Comparison of ENCODE assay signal across 30 mouse cellular contexts in the genomic region with DNA sequence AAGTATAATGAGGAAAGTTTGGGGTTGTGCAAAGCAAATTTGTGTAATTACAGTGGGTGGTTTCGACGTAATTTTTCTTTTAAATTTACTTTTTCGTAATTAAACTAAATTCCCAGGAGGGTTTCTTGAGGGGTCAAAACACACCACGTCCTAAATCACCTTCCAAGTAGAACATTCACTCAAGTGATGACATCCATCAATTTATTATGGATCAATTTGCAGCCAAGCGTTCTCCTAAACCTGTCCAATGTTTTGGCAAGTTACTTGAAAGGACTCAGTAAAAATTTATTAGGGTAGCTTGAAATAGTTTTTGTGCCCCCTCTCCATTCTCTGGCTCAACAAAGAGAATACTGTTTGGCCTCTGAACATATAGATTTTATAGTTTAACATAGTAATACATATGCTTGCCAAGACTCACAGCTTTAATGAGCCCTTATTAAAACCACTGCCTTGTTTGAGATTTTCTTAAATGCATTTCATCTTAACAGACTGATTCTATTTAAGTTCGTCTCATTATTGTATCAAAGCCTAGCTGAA.
A peak's percentile ranks its signal among the peaks of the same experiment; 100 is the strongest.
DNase-seq lines count a peak whose midpoint lies in the region; ATAC-seq lines count a peak whose summit lies in the region.
"Had no signal": no experiment of that assay in that cellular context is flagged by ENCODE, and none has a peak within 500 bp of the region (broad histone marks: within the 10 kb centered on the region; RNA-seq: fewer than 3 reads in every experiment).

No protein-coding gene starts in this region.

- H3K4me1 ChIP-seq in kidney, embryonic 14.5 days (ENCODE audit: control insufficient read depth, insufficient read depth, low read length) = no peaks in the 10 kb centered on the region
- H3K4me1 ChIP-seq in limb, embryonic 13.5 days = peaks cover 5% of the 10 kb centered on the region
- H3K4me1 ChIP-seq: embryonic facial prominence, embryonic 12.5 days; embryonic facial prominence, embryonic 15.5 days; forebrain, embryonic 12.5 days; heart, embryonic 10.5 days had no signal

- H3K9me3 ChIP-seq in kidney, embryonic 14.5 days (ENCODE audit: control insufficient read depth, low read length) = no peaks in the 10 kb centered on the region
- H3K9me3 ChIP-seq in limb, embryonic 13.5 days = no peaks in the 10 kb centered on the region
- H3K9me3 ChIP-seq: embryonic facial prominence, embryonic 12.5 days; embryonic facial prominence, embryonic 15.5 days; forebrain, embryonic 12.5 days; G1E; heart, embryonic 10.5 days; heart, embryonic 13.5 days had no signal

- no peaks in the 10 kb centered on the region for H3K27me3 ChIP-seq in kidney, embryonic 14.5 days (ENCODE audit: control insufficient read depth, insufficient read depth, low read length)
- H3K27me3 ChIP-seq in limb, embryonic 13.5 days = no peaks in the 10 kb centered on the region
- H3K27me3 ChIP-seq: CH12.LX; embryonic facial prominence, embryonic 12.5 days; embryonic facial prominence, embryonic 15.5 days; forebrain, embryonic 12.5 days; heart, embryonic 13.5 days; Patski had no signal

- H3K36me3 ChIP-seq in kidney, embryonic 14.5 days (ENCODE audit: control insufficient read depth, insufficient read depth, low read length) = no peaks in the 10 kb centered on the region
- H3K36me3 ChIP-seq in limb, embryonic 13.5 days = no peaks in the 10 kb centered on the region
- H3K36me3 ChIP-seq: embryonic facial prominence, embryonic 12.5 days; embryonic facial prominence, embryonic 15.5 days; forebrain, embryonic 12.5 days; G1E; heart, embryonic 10.5 days; heart, embryonic 13.5 days had no signal

- intact Hi-C loops in left cerebral cortex, postnatal 25 days (cut with DNase I) = no loop called here

- ATAC-seq in kidney, embryonic 14.5 days (ENCODE audit: low FRiP score, low TSS enrichment) = 0 out of 2 replicates have a peak, but pooled peaks have one; percentile 28
- peak; percentile 91 for ATAC-seq in limb, embryonic 13.5 days (ENCODE audit: low FRiP score, low read depth)
- ATAC-seq in erythroblast, adult 5-6 weeks (replicated peaks; ENCODE audit: low FRiP score, poor library complexity, severe bottlenecking) = no peak
- ATAC-seq: forebrain, postnatal 0 days; hindbrain, postnatal 0 days; Patski had no signal

- no peak overlapping the region for H3K4me2 ChIP-seq in kidney, embryonic 14.5 days (replicated peaks; ENCODE audit: low read depth, low read length)
- no peak overlapping the region for H3K4me2 ChIP-seq in limb, embryonic 13.5 days (replicated peaks)
- H3K4me2 ChIP-seq: embryonic facial prominence, embryonic 12.5 days; embryonic facial prominence, embryonic 15.5 days; forebrain, embryonic 12.5 days; heart, embryonic 13.5 days; hindbrain, embryonic 14.5 days had no signal

- no peak for DNase-seq in kidney, adult 18-20 months
- peak; percentile 79 for DNase-seq in forelimb bud, embryonic 11.5 days (ENCODE audit: low read depth, low spot score)
- no peak for DNase-seq in left cerebral cortex, postnatal 25 days (ENCODE audit: low spot score in 2 of 2)
- no peak for DNase-seq in gastrocnemius, postnatal 4 days (ENCODE audit: low spot score in 2 of 2)
- DNase-seq: adrenal gland, postnatal 10 days; adrenal gland, postnatal 36 days; B cell, adult 2 months; cerebellum, adult 11 months; cerebellum, adult 2 months; cerebellum, adult 9-11 months; cerebellum, postnatal 25 days; forebrain, postnatal 0 days; gastrocnemius, postnatal 25 days; heart, adult 2 months; heart, postnatal 14 days; heart, postnatal 4 days had no signal

- H3K4me3 ChIP-seq in kidney, embryonic 14.5 days (ENCODE audit: low read length) = no peak overlapping the region
- H3K4me3 ChIP-seq in limb, embryonic 13.5 days = no peak overlapping the region
- H3K4me3 ChIP-seq: embryonic facial prominence, embryonic 12.5 days; embryonic facial prominence, embryonic 15.5 days; erythroblast, embryonic 14.5 days; forebrain, embryonic 12.5 days; heart, adult 2 months; heart, embryonic 10.5 days; heart, embryonic 13.5 days had no signal

- no peak overlapping the region for H3K27ac ChIP-seq in kidney, embryonic 14.5 days (ENCODE audit: low read depth, low read length)
- no peak overlapping the region for H3K27ac ChIP-seq in limb, embryonic 13.5 days
- H3K27ac ChIP-seq: embryonic facial prominence, embryonic 12.5 days; embryonic facial prominence, embryonic 15.5 days; forebrain, embryonic 12.5 days; heart, adult 2 months; heart, embryonic 10.5 days; heart, embryonic 13.5 days; hindbrain, embryonic 14.5 days; hindbrain, postnatal 0 days had no signal

- no peak overlapping the region for H3K9ac ChIP-seq in kidney, embryonic 14.5 days (ENCODE audit: low read depth, low read length)
- no peak overlapping the region for H3K9ac ChIP-seq in limb, embryonic 13.5 days
- H3K9ac ChIP-seq: embryonic facial prominence, embryonic 12.5 days; embryonic facial prominence, embryonic 15.5 days; forebrain, embryonic 12.5 days; forebrain, postnatal 0 days; heart, embryonic 13.5 days; hindbrain, embryonic 14.5 days had no signal

- 44% methylated on average over 6 of the region's 6 CpGs for WGBS in kidney, embryonic 14.5 days
- WGBS in limb, embryonic 13.5 days = 10% methylated on average over 6 of the region's 6 CpGs
